Mouse (Mus musculus): ENCODE data around the gene 1110032A03Rik. TPM values are rescaled to one million over a fixed set of nuclear protein-coding genes. Genes with fewer than 3 reads are reported as not detected.

The 1110032A03Rik gene
- polyA plus RNA-seq (2015; fragmentation: Nextera tagmentation; extraction: Ambion mirVana), result 28.0 and 29.5 TPM in 2 replicates

GRCm38 (mm10) chr9:50774991-50775612 is at the start of gene 1110032A03Rik, which contains the start of gene Alg9:
1110032A03Rik (minus strand) TSS chr9:50775520.
Alg9 (plus strand) TSS chr9:50775019.

GRCm38 (mm10) chr9:50768107-50769002 is 7.0 kb downstream of the 1110032A03Rik start, which contains the start of gene Fdxacb1:
Fdxacb1 (plus strand) TSS chr9:50768236.

GRCm38 (mm10) chr9:50752054-50752602 is 23.2 kb downstream of the 1110032A03Rik start, which contains the start of gene Hspb2:
Hspb2 (minus strand) TSS chr9:50752354.

GRCm38 (mm10) chr9:50751323-50751722 is 24.0 kb downstream of the 1110032A03Rik start, which contains the start of gene Cryab:
Cryab (plus strand) TSS chr9:50751325.

GRCm38 (mm10) chr9:50746214-50746677 is 29.1 kb downstream of the 1110032A03Rik start, which contains the start of gene 2310030G06Rik:
2310030G06Rik (minus strand) TSS chr9:50746536.

GRCm38 (mm10) chr9:50738914-50739870 is 36.1 kb downstream of the 1110032A03Rik start, which contains the start of gene Dixdc1:
Dixdc1 (minus strand) TSS chr9:50739517.

Other genes starting within 250 kb of the 1110032A03Rik start
- 64.5 and 69.3 TPM in 2 replicates for gene Pts, start 246.8 kb downstream of the 1110032A03Rik start, polyA plus RNA-seq (2015; fragmentation: Nextera tagmentation; extraction: Ambion mirVana)
- 25.1 and 37.1 TPM in 2 replicates for gene Il18, start 220.7 kb downstream of the 1110032A03Rik start, polyA plus RNA-seq (2015; fragmentation: Nextera tagmentation; extraction: Ambion mirVana)
- gene Bco2, start 220.3 kb downstream of the 1110032A03Rik start, polyA plus RNA-seq (2015; fragmentation: Nextera tagmentation; extraction: Ambion mirVana), result 0.35 and 0.61 TPM in 2 replicates
- 0.15 TPM in 1 of 2 replicates, not detected in the other for gene Tex12, start 214.2 kb downstream of the 1110032A03Rik start, polyA plus RNA-seq (2015; fragmentation: Nextera tagmentation; extraction: Ambion mirVana)
- 257 TPM in 2 replicates for gene Sdhd, start 171.7 kb downstream of the 1110032A03Rik start, polyA plus RNA-seq (2015; fragmentation: Nextera tagmentation; extraction: Ambion mirVana)
- gene Timm8b, start 171.6 kb downstream of the 1110032A03Rik start, polyA plus RNA-seq (2015; fragmentation: Nextera tagmentation; extraction: Ambion mirVana), result 165 and 173 TPM in 2 replicates
- gene Pih1d2, start 158.2 kb downstream of the 1110032A03Rik start, polyA plus RNA-seq (2015; fragmentation: Nextera tagmentation; extraction: Ambion mirVana), result 1.3 and 1.5 TPM in 2 replicates
- 13.8 and 15.5 TPM in 2 replicates for gene Nkapd1, start 158.1 kb downstream of the 1110032A03Rik start, polyA plus RNA-seq (2015; fragmentation: Nextera tagmentation; extraction: Ambion mirVana)
- gene Dlat, start 115.7 kb downstream of the 1110032A03Rik start, polyA plus RNA-seq (2015; fragmentation: Nextera tagmentation; extraction: Ambion mirVana), result 26.0 and 31.2 TPM in 2 replicates
- 0.77 and 1.0 TPM in 2 replicates for gene Dixdc1, start 36.0 kb downstream of the 1110032A03Rik start, polyA plus RNA-seq (2015; fragmentation: Nextera tagmentation; extraction: Ambion mirVana)
- gene 2310030G06Rik, start 29.0 kb downstream of the 1110032A03Rik start, polyA plus RNA-seq (2015; fragmentation: Nextera tagmentation; extraction: Ambion mirVana), result 1.9 and 2.0 TPM in 2 replicates
- gene Cryab, start 24.2 kb downstream of the 1110032A03Rik start, polyA plus RNA-seq (2015; fragmentation: Nextera tagmentation; extraction: Ambion mirVana), result 28.7 and 32.9 TPM in 2 replicates
- 2.6 and 3.6 TPM in 2 replicates for gene Hspb2, start 23.2 kb downstream of the 1110032A03Rik start, polyA plus RNA-seq (2015; fragmentation: Nextera tagmentation; extraction: Ambion mirVana)
- 9.2 and 11.6 TPM in 2 replicates for gene Fdxacb1, start 7.3 kb downstream of the 1110032A03Rik start, polyA plus RNA-seq (2015; fragmentation: Nextera tagmentation; extraction: Ambion mirVana)
- gene Alg9, start 501 bp downstream of the 1110032A03Rik start, polyA plus RNA-seq (2015; fragmentation: Nextera tagmentation; extraction: Ambion mirVana), result 14.4 and 14.8 TPM in 2 replicates
- 61.9 and 75.8 TPM in 2 replicates for gene Ppp2r1b, start 69.8 kb upstream of the 1110032A03Rik start, polyA plus RNA-seq (2015; fragmentation: Nextera tagmentation; extraction: Ambion mirVana)
- 14.5 and 15.0 TPM in 2 replicates for gene Sik2, start 233.6 kb upstream of the 1110032A03Rik start, polyA plus RNA-seq (2015; fragmentation: Nextera tagmentation; extraction: Ambion mirVana)

Data from spleen, postnatal 0 days (tissue).